Mouse (Mus musculus): ENCODE data around the gene Abcb5.

DNA sequence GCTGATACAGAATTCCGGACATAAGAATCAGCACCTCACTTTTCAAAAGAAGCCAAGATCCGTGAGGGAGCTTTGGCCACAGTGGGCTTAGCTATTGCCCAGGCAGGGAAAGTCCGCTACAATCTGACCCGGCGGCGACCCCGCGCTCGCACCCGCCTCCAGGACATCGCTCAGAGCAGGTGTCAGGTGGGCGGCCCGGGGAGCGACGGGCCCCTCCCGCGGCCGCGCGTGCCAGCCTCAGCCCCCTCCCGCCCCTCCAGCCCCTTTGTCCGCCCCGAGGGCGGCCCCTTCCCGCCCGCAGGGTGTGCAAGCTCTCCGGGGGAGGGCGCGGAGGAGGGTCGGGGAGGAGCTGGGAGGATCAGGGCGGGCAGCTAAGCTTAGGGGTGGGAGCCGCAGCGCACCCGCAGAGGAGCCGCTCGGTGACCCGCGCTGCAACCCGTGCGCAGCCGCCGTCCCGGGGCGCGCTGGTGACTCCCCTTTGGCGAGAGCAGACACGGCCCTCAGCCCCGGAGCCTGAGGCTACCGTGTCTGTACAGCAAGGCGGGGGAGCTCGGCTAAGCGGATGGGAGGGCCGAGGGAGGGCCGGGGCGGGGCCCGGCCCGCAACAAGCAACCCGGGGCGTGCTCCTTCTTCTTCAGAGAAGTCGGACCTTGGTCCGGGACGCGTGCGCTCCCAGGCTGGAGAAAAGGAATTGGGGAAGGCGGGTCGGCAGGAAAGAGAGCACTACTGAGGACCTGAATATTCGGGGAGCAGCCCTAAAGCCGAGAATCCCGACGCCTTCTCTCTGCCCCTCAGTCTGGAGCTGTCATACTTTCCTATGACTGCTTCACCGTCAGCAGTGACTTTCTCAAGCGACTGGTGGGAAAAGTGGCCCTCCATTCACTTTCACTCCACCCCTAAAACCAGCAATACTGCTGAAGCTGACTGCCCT is 129.5 kb downstream of the Abcb5 start:
- TF ChIP-seq CTCF (IDR thresholded peaks at IDR 0.05; ENCODE audit: control insufficient read depth, insufficient read depth, insufficient read length) (no peak), USF1 (IDR thresholded peaks at IDR 0.05; ENCODE audit: low read depth) (no peak)
